Mouse (Mus musculus) CH12.LX (cell line): Measurements from ENCODE around the gene Vamp8. TPM values are rescaled to one million over a fixed set of nuclear protein-coding genes. Genes with fewer than 3 reads are reported as not detected.

Experiments used
- DNase-seq: peaks from one replicate; pipeline ENCODE4 v3.0.0-alpha.2; 2013; ENCODE audit errors: extremely low read depth
- H3K27ac ChIP-seq: 2 replicates; pipeline ENCODE4 v1.5.1; 2012; ENCODE audit warnings: low read depth, mild to moderate bottlenecking, control low read depth, moderate library complexity; ENCODE audit not compliant: insufficient read depth
- H3K27me3 ChIP-seq: replicated peaks from 2 replicates; pipeline ENCODE3; 2012; ENCODE audit warnings: inconsistent platforms
- H3K36me3 ChIP-seq, 2 experiments: replicated peaks in 1 of 2; 2 replicates each; pipeline versions ENCODE3 to v1.6.1; 2012; ENCODE audit warnings: inconsistent platforms in 1 of 2, low read length in 1 of 2, mild to moderate bottlenecking in 1 of 2, mixed read lengths in 1 of 2, moderate library complexity in 1 of 2; ENCODE audit not compliant: control insufficient read depth in 1 of 2, insufficient read depth in 1 of 2
- H3K4me1 ChIP-seq, 2 experiments: 2 replicates each; pipeline ENCODE4 v1.6.1; 2012; ENCODE audit warnings: inconsistent platforms in 1 of 2, moderate library complexity in 1 of 2; ENCODE audit not compliant: insufficient read depth in 2 of 2, control insufficient read depth in 1 of 2
- H3K4me2 ChIP-seq: 2 replicates; pipeline ENCODE4 v1.6.1; 2012; ENCODE audit warnings: low read depth, mild to moderate bottlenecking, control low read depth; ENCODE audit not compliant: poor library complexity, insufficient read depth, severe bottlenecking
- H3K4me3 ChIP-seq, 3 experiments: fragments of 150-350 bp in 1 of 3; sonication (generic) in 1 of 3; replicated peaks in 1 of 3; 2 replicates each; pipeline versions ENCODE3 to v1.5.1; 2011 to 2012; ENCODE audit warnings: low read depth in 2 of 3, low read length in 2 of 3, mild to moderate bottlenecking in 2 of 3, moderate library complexity in 2 of 3, control low read depth in 1 of 3, improper control_type of control experiment in 1 of 3, inconsistent platforms in 1 of 3, mixed read lengths in 1 of 3; ENCODE audit not compliant: poor library complexity in 1 of 3
- H3K79me2 ChIP-seq: replicated peaks from 2 replicates; pipeline ENCODE4 v1.6.1; 2012; ENCODE audit warnings: mild to moderate bottlenecking, moderate library complexity; ENCODE audit not compliant: control insufficient read depth, poor library complexity, insufficient read depth, severe bottlenecking; ENCODE audit errors: extremely low read depth
- H3K9ac ChIP-seq: 2 replicates; pipeline ENCODE4 v1.6.1; 2012; ENCODE audit warnings: low read depth, mild to moderate bottlenecking, control low read depth, moderate library complexity; ENCODE audit not compliant: insufficient read depth
- H3K9me3 ChIP-seq: replicated peaks from 2 replicates; pipeline ENCODE3; 2012; ENCODE audit warnings: low read length, inconsistent platforms, mixed read lengths
- BHLHE40 ChIP-seq: IDR thresholded peaks from 2 replicates; pipeline ENCODE4 v1.6.1; 2011; ENCODE audit warnings: mild to moderate bottlenecking, low read depth, low read length, improper control_type of control experiment
- CHD1 ChIP-seq: IDR thresholded peaks from 2 replicates; pipeline ENCODE4 v1.6.1; 2012; ENCODE audit warnings: low read depth, low read length, improper control_type of control experiment, inconsistent platforms
- CHD2 ChIP-seq: IDR thresholded peaks from 2 replicates; pipeline ENCODE4 v1.6.1; 2011; ENCODE audit warnings: low read length, improper control_type of control experiment
- GABPA ChIP-seq: IDR thresholded peaks from 2 replicates; pipeline ENCODE4 v1.6.1; 2012; ENCODE audit warnings: low read depth, low read length, improper control_type of control experiment, inconsistent platforms; ENCODE audit not compliant: insufficient replicate concordance
- HCFC1 ChIP-seq: IDR thresholded peaks from 2 replicates; pipeline ENCODE4 v1.6.1; 2012; ENCODE audit warnings: low read depth, mild to moderate bottlenecking, inconsistent platforms, low read length, improper control_type of control experiment
- JUN ChIP-seq: IDR thresholded peaks from 2 replicates; pipeline ENCODE4 v1.6.1; 2011; ENCODE audit warnings: low read depth, mild to moderate bottlenecking, low read length, improper control_type of control experiment, moderate library complexity; ENCODE audit not compliant: insufficient read depth
- JUND ChIP-seq: conservative IDR thresholded peaks from 2 replicates; pipeline ENCODE4 v1.6.1; 2011; ENCODE audit warnings: low read depth, low read length, improper control_type of control experiment
- MAFK ChIP-seq: IDR thresholded peaks from 2 replicates; pipeline ENCODE4 v1.6.1; 2011; ENCODE audit warnings: low read length, improper control_type of control experiment; ENCODE audit not compliant: insufficient replicate concordance
- MAX ChIP-seq: IDR thresholded peaks from 2 replicates; pipeline ENCODE4 v1.6.1; 2011; ENCODE audit warnings: low read length, improper control_type of control experiment
- MXI1 ChIP-seq: IDR thresholded peaks from 2 replicates; pipeline ENCODE4 v1.6.1; 2011; ENCODE audit warnings: mild to moderate bottlenecking, low read depth, low read length, improper control_type of control experiment
- NELFE ChIP-seq: IDR thresholded peaks from 2 replicates; pipeline ENCODE4 v1.6.1; 2011; ENCODE audit warnings: low read depth, low read length, improper control_type of control experiment
- PAX5 ChIP-seq: IDR thresholded peaks from 2 replicates; pipeline ENCODE4 v1.6.1; 2012; ENCODE audit warnings: low read length, inconsistent platforms, mixed read lengths
- POLR2A ChIP-seq: IDR thresholded peaks from 2 replicates; pipeline ENCODE4 v1.6.1; 2011; ENCODE audit warnings: low read depth, mild to moderate bottlenecking, improper control_type of control experiment, low read length
- POLR2AphosphoS2 ChIP-seq: IDR thresholded peaks from 2 replicates; pipeline ENCODE4 v1.6.1; 2011; ENCODE audit warnings: low read depth, low read length, improper control_type of control experiment
- RCOR1 ChIP-seq: conservative IDR thresholded peaks from 2 replicates; pipeline ENCODE4 v1.6.1; 2012; ENCODE audit warnings: low read depth, mild to moderate bottlenecking, inconsistent platforms, low read length, improper control_type of control experiment
- SIN3A ChIP-seq: IDR thresholded peaks from 2 replicates; pipeline ENCODE4 v1.6.1; 2012; ENCODE audit warnings: low read length, improper control_type of control experiment, inconsistent platforms
- UBTF ChIP-seq: IDR thresholded peaks from 2 replicates; pipeline ENCODE4 v1.6.1; 2012; ENCODE audit warnings: low read depth, mild to moderate bottlenecking, inconsistent platforms, low read length, improper control_type of control experiment, moderate library complexity
- USF1 ChIP-seq: IDR thresholded peaks from 2 replicates; pipeline ENCODE4 v1.6.1; 2014; ENCODE audit warnings: low read depth, mild to moderate bottlenecking, inconsistent platforms, low read length, improper control_type of control experiment
- ZKSCAN1 ChIP-seq: IDR thresholded peaks from 2 replicates; pipeline ENCODE4 v1.6.1; 2012; ENCODE audit warnings: low read depth, inconsistent platforms, low read length, improper control_type of control experiment, borderline replicate concordance
- ZNF384 ChIP-seq: IDR thresholded peaks from 2 replicates; pipeline ENCODE4 v1.6.1; 2012; ENCODE audit warnings: low read depth, low read length, improper control_type of control experiment, inconsistent platforms
- dilution Hi-C: fragments of 300-500 bp; cut with MboI; formaldehyde crosslinking; loops from 2 replicates; pipeline ENCODE4 v1.14.3; 2020; ENCODE audit warnings: low sequenced_read_pairs; ENCODE audit not compliant: extremely low pct_unique_long_range_greater_than_20kb, extremely low pct_ligation_motif_present
- in situ Hi-C: fragments of 300-500 bp; cut with MboI; formaldehyde crosslinking; loops from 3 replicates; pipeline ENCODE4 v1.14.3; 2019; ENCODE audit warnings: low sequenced_read_pairs, low pct_ligation_motif_present, low pct_unique_long_range_greater_than_20kb, mixed read lengths
- polyA plus RNA-seq: library from polyadenylated mRNA; unstranded; fragments of >175 nt; gene quantifications from 2 replicates; pipeline ENCODE4 v1.2.1, GENCODE M21; 2012; ENCODE audit warnings: low read depth; ENCODE audit not compliant: insufficient read length
- total RNA-seq, 2 experiments: library from RNA; depleted of rRNA; stranded (reverse); fragments of 300-350 nt in 1 of 2; fragments of >200 nt in 1 of 2; gene quantifications; 2 replicates each; pipeline ENCODE4 v1.2.3; 2012 to 2014

The Vamp8 gene
- total and polyA plus RNA-seq, 3 experiments = 98.9 to 130 (median 110) TPM

DNA sequence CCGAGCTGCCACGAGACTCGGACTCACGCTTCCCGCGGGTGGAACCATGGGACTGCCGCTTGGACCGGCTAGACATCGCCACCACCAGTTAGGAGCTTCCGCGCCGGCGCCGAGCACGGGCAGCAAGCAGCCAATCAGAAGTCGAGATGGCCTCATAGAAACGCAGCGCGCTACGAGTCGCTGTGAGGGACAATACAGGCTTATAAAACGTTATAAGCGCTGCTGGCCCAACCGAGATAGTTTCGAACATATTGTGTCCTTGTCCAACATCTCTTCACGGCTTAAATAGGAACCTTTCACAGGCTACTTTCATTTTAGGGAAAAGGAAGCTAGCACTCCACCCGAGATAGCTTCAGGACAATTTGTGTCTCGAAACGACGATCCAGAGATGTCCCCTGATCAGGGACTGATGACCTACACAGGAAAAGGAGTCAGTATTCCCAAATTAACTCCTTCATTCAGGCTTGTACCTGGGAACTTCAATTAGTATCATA is 45.4 kb downstream of the Vamp8 start, which contains the start of gene Usp39 (continued):
- TF ChIP-seq MXI1 = peak; percentile 85; the same call in 1 of the 2 replicates
- TF ChIP-seq HCFC1 = peak; percentile 83
- TF ChIP-seq JUN = no peak
- no peak for TF ChIP-seq GABPA
- TF ChIP-seq SIN3A = peak; percentile 88
- TF ChIP-seq RCOR1 = no peak
- TF ChIP-seq BHLHE40 = peak; percentile 70
- no peak for TF ChIP-seq ZKSCAN1

GRCm38 (mm10) chr6:72344396-72345073 is 46.0 kb downstream of the Vamp8 start:
- Histone ChIP-seq H3K27ac (no peak overlapping the region; the same call in 1 of the 2 replicates), H3K4me2 (peak overlapping the region; percentile 91), H3K4me1 (peaks cover 13 to 56% of the 10 kb centered on the region in 2 experiments; a peak in 3 of 4 replicates), H3K9ac (peak overlapping the region; percentile 93), H3K27me3 (no peaks in the 10 kb centered on the region), H3K36me3 (peaks cover 19 to 43% of the 10 kb centered on the region in 2 experiments), H3K4me3 (peak overlapping the region; percentile 88 to 93 (median 90)), H3K79me2 (peaks cover 52% of the 10 kb centered on the region), H3K9me3 (no peaks in the 10 kb centered on the region)
- TF ChIP-seq POLR2A (no peak), SIN3A (no peak), PAX5 (no peak), HCFC1 (no peak), MAX (no peak; the same call in 1 of the 2 replicates), JUND (no peak), UBTF (no peak), MAFK (no peak), USF1 (no peak), NELFE (no peak)
- in situ Hi-C loops = no loop called here
- dilution Hi-C loops = no loop called here
- peak; percentile 12 for DNase-seq

DNA sequence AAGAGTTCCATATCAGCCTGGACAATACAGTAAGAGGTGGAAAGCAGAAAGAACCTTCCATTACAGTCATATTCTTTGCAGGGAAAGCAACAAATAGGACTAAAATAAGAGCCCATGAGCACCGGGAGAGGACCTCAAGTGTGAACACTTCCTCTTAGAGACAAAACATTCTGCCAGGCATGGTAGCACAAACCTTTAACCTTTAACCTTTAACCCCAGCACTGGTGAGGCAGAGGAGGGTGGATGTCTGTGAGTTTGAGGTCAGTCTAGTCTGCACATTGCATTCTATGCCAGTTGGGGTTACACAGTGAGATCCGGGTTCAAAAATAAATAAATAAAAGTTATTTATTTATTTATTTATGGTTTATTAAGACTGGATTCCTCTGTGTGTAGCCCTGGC is 50.0 kb downstream of the Vamp8 start:
- dilution Hi-C loops = no loop called here
- peaks cover 40% of the 10 kb centered on the region for H3K79me2 ChIP-seq
- H3K27me3 ChIP-seq = no peaks in the 10 kb centered on the region
- H3K4me3 ChIP-seq = no peak overlapping the region
- no peak overlapping the region for H3K4me2 ChIP-seq
- no peak overlapping the region for H3K27ac ChIP-seq
- no peaks in the 10 kb centered on the region for H3K9me3 ChIP-seq
- peaks cover 43 to 70% of the 10 kb centered on the region in 2 experiments for H3K36me3 ChIP-seq
- no peak overlapping the region for H3K9ac ChIP-seq
- TF ChIP-seq ZNF384 = no peak
- no peak for TF ChIP-seq UBTF
- no peak for TF ChIP-seq CHD1
- TF ChIP-seq HCFC1 = no peak
- no peak for TF ChIP-seq CHD2
- TF ChIP-seq POLR2AphosphoS2 = no peak
- no peak for TF ChIP-seq USF1
- DNase-seq = no peak
- peaks cover 2 to 29% of the 10 kb centered on the region in 2 experiments; a peak in 3 of 4 replicates for H3K4me1 ChIP-seq
- in situ Hi-C loops = no loop called here
